ENCODE assay signal across 8 mouse cellular contexts in the genomic region with DNA sequence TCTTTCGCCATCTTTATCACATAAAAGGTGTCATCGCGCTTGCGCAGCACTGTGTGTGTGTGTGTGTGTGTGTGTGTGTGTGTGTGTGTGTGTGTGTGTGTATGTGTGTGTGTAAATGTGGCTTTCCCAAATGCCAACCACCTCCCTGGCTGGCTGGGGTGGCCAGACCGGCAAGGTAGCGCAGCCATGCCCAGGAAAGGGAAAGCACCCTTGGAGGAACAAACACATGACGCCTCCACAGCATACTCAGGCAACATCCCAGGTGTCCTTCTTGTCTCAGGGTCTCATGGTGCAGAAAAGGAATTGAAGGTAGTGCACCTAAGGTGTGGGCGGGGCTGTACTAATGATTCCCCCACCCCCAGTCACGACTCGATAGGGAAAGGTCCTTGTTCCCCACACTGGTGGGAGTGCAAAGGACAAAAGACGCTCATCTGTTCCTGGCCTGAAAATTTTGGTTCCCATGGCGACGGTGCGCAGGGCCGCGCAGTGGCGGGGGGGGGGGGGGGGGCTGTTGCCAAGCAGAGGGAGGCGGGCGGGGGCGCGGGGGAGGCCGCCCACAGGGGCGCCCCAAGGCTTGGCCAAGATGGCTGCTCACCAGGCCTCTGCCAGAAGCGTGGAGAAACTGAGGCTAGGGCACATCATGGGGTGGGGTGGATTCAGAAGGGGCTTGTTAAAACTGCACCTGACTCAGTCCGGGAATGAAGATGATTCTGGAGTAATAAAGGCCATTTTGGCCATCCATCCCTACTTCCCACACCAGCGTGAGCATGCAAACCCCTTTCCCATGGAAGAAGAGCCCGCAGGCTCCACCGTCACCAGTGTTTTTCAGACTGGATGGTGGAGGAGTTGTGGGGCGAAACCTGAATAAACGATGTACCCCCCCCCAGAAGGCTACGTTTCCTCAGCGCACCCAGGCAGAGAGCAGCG. TPM values are rescaled to one million over a fixed set of nuclear protein-coding genes. Genes with fewer than 3 reads are reported as not detected.
DNase-seq lines count a peak whose midpoint lies in the region; ATAC-seq and TF ChIP-seq lines count a peak whose summit lies in the region.

No protein-coding gene starts in this region.

- no peaks in the 10 kb centered on the region for H3K9me3 ChIP-seq in forebrain, embryonic 12.5 days
- 0 out of 2 replicates have a peak, but pooled peaks cover 5% of the 10 kb centered on the region for H3K9me3 ChIP-seq in limb, embryonic 13.5 days

- H3K4me3 ChIP-seq in lung, adult 2 months (replicated peaks; ENCODE audit: extremely low read depth, low read depth, low read length), result peak overlapping the region; percentile 26
- H3K4me3 ChIP-seq in forebrain, embryonic 12.5 days (replicated peaks), result peak overlapping the region; percentile 72
- peak overlapping the region; percentile 62 for H3K4me3 ChIP-seq in limb, embryonic 13.5 days

- DNase-seq in adrenal gland, adult (ENCODE audit: inconsistent age in 2 of 2, low spot score in 1 of 2), result peak; percentile 52 to 79
- no peak for DNase-seq in adrenal gland, postnatal 4 days (ENCODE audit: low spot score in 2 of 2)
- no peak for DNase-seq in lung, adult 2 months
- DNase-seq in lung, postnatal 10 days, result no peak
- DNase-seq in retina, embryonic 14.5 days (ENCODE audit: low spot score), result peak; percentile 53
- no peak for DNase-seq in ovary, postnatal 36 days (ENCODE audit: low spot score)

- H3K36me3 ChIP-seq in forebrain, embryonic 12.5 days (replicated peaks), result peaks cover 33% of the 10 kb centered on the region
- peaks cover 31% of the 10 kb centered on the region for H3K36me3 ChIP-seq in limb, embryonic 13.5 days

- peaks cover 7% of the 10 kb centered on the region for H3K4me1 ChIP-seq in lung, adult 2 months (ENCODE audit: control insufficient read depth, insufficient read depth, low read length)
- peaks cover 58% of the 10 kb centered on the region for H3K4me1 ChIP-seq in forebrain, embryonic 12.5 days
- peaks cover 54% of the 10 kb centered on the region for H3K4me1 ChIP-seq in limb, embryonic 13.5 days

- peaks cover 51% of the 10 kb centered on the region for H3K27me3 ChIP-seq in forebrain, embryonic 12.5 days
- H3K27me3 ChIP-seq in limb, embryonic 13.5 days, result peaks cover 49% of the 10 kb centered on the region

- H3K4me2 ChIP-seq in forebrain, embryonic 12.5 days, result peak overlapping the region; percentile 95
- peak overlapping the region; percentile 99 for H3K4me2 ChIP-seq in limb, embryonic 13.5 days (replicated peaks)

- TF ChIP-seq POLR2A in lung, adult 2 months (IDR thresholded peaks at IDR 0.05; ENCODE audit: borderline replicate concordance, extremely low read depth, low read depth, low read length), result no peak

- H3K9ac ChIP-seq in forebrain, embryonic 12.5 days, result peak overlapping the region; percentile 91
- H3K9ac ChIP-seq in limb, embryonic 13.5 days, result peak overlapping the region; percentile 82

- ATAC-seq in forebrain, embryonic 12.5 days (ENCODE audit: low FRiP score), result 0 out of 2 replicates have a peak, but pooled peaks have one; percentile 3
- ATAC-seq in limb, embryonic 13.5 days (ENCODE audit: low FRiP score, low read depth), result no peak

- H3K27ac ChIP-seq in forebrain, embryonic 12.5 days, result peak overlapping the region; percentile 90
- no peak overlapping the region; the same call in 1 of the 2 replicates for H3K27ac ChIP-seq in limb, embryonic 13.5 days

- TF ChIP-seq CTCF in lung, adult 2 months (IDR thresholded peaks at IDR 0.05; ENCODE audit: insufficient read depth, low read length), result no peak

- WGBS in lung, adult 2 months, result 9% methylated on average over 32 of the region's 33 CpGs
- WGBS in forebrain, embryonic 12.5 days, result 3% methylated on average over 27 of the region's 33 CpGs
- whole genome bisulfite sequencing in limb, embryonic 13.5 days, result 2% methylated on average over 24 of the region's 33 CpGs

RNA-seq across cellular contexts. Expression of gene Atp5d, which starts 0.5 kb away (rescaled TPM):
- 100 to 1,000 TPM; 401 to 425 TPM for total RNA-seq in adrenal gland, postnatal 4 days (2021)
- polyA plus RNA-seq in lung, adult 2 months (2012; rRNA removed), result 709 and 1,054 TPM in 2 replicates
- 405 and 428 TPM in 2 replicates for polyA plus RNA-seq in forebrain, embryonic 12.5 days (2016; fragmentation: Nextera tagmentation; extraction: Ambion mirVana)
- polyA plus RNA-seq in limb, embryonic 13.5 days (2015; fragmentation: Nextera tagmentation; extraction: Ambion mirVana), result 456 and 475 TPM in 2 replicates

RNA-seq across cellular contexts. Expression of gene Cbarp, which starts 2.7 kb away (rescaled TPM):
- 10 to 100 TPM; 49.1 to 72.7 TPM for total RNA-seq in adrenal gland, postnatal 4 days (2021)
- 29.9 and 31.5 TPM in 2 replicates for polyA plus RNA-seq in lung, adult 2 months (2012; rRNA removed)
- 13.2 and 13.8 TPM in 2 replicates for polyA plus RNA-seq in forebrain, embryonic 12.5 days (2016; fragmentation: Nextera tagmentation; extraction: Ambion mirVana)
- polyA plus RNA-seq in limb, embryonic 13.5 days (2015; fragmentation: Nextera tagmentation; extraction: Ambion mirVana), result 7.4 and 8.1 TPM in 2 replicates

RNA-seq across cellular contexts. Expression of gene Midn, which starts 10.2 kb away (rescaled TPM):
- 100 to 1,000 TPM; 113 to 124 TPM for total RNA-seq in adrenal gland, postnatal 4 days (2021)
- 110 and 150 TPM in 2 replicates for polyA plus RNA-seq in lung, adult 2 months (2012; rRNA removed)
- 45.0 and 50.3 TPM in 2 replicates for polyA plus RNA-seq in forebrain, embryonic 12.5 days (2016; fragmentation: Nextera tagmentation; extraction: Ambion mirVana)
- polyA plus RNA-seq in limb, embryonic 13.5 days (2015; fragmentation: Nextera tagmentation; extraction: Ambion mirVana), result 22.9 and 23.2 TPM in 2 replicates

RNA-seq across cellular contexts. Expression of gene Stk11, which starts 22.3 kb away (rescaled TPM):
- total RNA-seq in adrenal gland, postnatal 4 days (2021), result 100 to 1,000 TPM; 130 to 139 TPM
- 161 and 168 TPM in 2 replicates for polyA plus RNA-seq in lung, adult 2 months (2012; rRNA removed)
- 20.8 and 23.2 TPM in 2 replicates for polyA plus RNA-seq in forebrain, embryonic 12.5 days (2016; fragmentation: Nextera tagmentation; extraction: Ambion mirVana)
- 17.1 and 17.4 TPM in 2 replicates for polyA plus RNA-seq in limb, embryonic 13.5 days (2015; fragmentation: Nextera tagmentation; extraction: Ambion mirVana)

RNA-seq across cellular contexts. Expression of gene Cirbp, which starts 27.9 kb away (rescaled TPM):
- total RNA-seq in adrenal gland, postnatal 4 days (2021), result 100 to 1,000 TPM; 296 to 322 TPM
- polyA plus RNA-seq in lung, adult 2 months (2012; rRNA removed), result 162 and 200 TPM in 2 replicates
- 224 and 240 TPM in 2 replicates for polyA plus RNA-seq in forebrain, embryonic 12.5 days (2016; fragmentation: Nextera tagmentation; extraction: Ambion mirVana)
- polyA plus RNA-seq in limb, embryonic 13.5 days (2015; fragmentation: Nextera tagmentation; extraction: Ambion mirVana), result 149 and 194 TPM in 2 replicates

Comparison
In these comparisons a context has a peak if more than half of its experiments do, and no peak if none do; other contexts are left out.
1. DNase-seq: peak in adrenal gland, adult (2 of 2) and retina, embryonic 14.5 days (single experiment); none in adrenal gland, postnatal 4 days (0 of 2), lung, adult 2 months (single experiment), lung, postnatal 10 days (single experiment) and ovary, postnatal 36 days (single experiment).
2. Peak in every context shown above with its lines, with median percentiles within 50 percentile points of each other: H3K4me3 ChIP-seq.